Mouse (Mus musculus) forelimb bud, embryonic 11.5 days (tissue): ENCODE data around the gene Anapc7.
"Not testable (repeated sequence)": the region's sequence is repeated elsewhere in the genome, so short reads cannot be mapped to it uniquely, and the experiment has no call there.

ENCODE experiments used
- DNase-seq: peaks from one replicate; pipeline ENCODE4 v3.0.0-alpha.2; 2012; ENCODE audit warnings: low read depth, low spot score

Gene Anapc7

GRCm38 (mm10) chr5:122405537-122405936 lies 16.0 kb upstream of the Anapc7 start:
- no peak for DNase-seq

GRCm38 (mm10) chr5:122409692-122410645 lies 11.5 kb upstream of the Anapc7 start:
- no peak for DNase-seq

- DNase-seq = no peak
Measured at GRCm38 (mm10) chr5:122411892-122412291, 9.6 kb upstream of the Anapc7 start.

DNA sequence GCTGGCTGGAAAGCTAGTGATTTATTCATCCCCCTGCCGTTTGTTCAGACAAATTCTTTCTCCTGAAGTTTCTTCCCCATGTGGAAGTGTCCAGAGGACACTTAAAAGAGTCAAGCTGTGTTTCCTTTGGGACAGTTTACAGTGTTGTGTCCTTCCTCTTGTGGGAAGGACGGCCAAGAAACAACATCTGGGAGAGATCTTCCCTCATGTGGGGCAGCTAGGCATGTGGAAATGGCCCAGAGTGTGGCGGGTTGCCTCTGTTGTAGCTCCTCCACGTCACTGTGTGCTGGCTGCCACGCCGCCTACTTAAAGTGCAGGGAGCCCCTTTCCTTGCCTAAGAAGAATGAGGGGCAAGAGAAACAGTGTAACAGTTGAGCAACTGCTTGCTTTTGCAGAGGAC lies 8.7 kb upstream of the Anapc7 start:
- DNase-seq = no peak

DNA sequence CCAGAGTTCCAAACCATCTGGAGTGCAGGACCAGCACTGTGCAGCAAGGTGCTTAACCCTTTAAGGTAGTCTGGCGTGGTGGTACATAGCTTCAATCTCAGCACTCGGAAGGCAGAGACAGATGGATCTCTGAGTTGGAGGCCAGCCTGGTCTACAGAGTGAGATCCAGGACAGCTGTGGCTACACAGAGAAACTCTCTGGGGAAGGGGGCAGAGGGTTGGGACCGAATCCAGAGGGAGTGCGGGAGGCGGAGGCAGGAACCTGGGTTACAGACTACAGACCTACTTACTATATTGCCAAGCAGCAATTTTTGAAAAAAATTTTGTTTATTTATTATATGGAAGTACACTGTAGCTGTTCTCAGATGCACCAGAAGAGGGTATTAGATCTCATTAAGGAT lies 7.1 kb upstream of the Anapc7 start:
- DNase-seq = no peak

DNA sequence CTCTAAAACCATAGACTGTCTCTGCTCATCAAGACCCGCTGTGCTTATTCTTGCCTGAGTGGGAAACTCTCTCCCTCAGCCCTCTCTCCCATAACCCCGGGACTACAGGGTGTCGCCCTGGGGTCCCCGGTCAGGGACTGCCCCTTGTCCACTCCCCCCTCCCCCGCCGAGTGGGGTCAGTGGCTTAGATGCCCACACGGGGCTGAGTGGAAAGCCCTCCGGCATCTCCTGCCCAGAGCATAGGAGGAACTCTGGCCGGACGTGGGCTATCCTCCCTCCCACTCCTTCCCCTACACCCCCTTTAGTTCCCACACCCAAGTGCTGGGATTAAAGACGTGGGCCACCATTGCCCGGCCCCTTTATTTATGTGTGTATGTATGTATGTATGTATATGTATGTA lies 6.0 kb upstream of the Anapc7 start:
- DNase-seq = no peak

DNA sequence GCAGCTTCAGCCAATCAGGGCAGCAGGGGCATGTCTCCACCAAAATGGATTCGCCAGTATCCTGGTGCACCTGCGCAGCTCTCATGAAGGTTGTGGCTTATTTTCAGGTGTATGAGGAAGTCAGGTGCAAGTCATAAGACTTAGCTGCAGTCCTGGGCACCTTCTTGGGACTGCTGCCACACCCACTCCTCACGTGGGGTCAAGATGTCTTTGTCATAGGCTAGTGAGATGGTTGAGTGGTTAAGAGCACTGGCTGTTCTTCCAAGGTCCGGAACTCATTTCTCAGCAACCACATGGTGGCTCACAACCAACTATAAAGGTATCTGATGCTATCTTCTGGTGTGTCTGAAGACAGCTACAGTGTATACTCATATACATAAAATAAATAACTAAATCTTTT lies 817 bp upstream of the Anapc7 start:
- not testable (repeated sequence) for DNase-seq

DNA sequence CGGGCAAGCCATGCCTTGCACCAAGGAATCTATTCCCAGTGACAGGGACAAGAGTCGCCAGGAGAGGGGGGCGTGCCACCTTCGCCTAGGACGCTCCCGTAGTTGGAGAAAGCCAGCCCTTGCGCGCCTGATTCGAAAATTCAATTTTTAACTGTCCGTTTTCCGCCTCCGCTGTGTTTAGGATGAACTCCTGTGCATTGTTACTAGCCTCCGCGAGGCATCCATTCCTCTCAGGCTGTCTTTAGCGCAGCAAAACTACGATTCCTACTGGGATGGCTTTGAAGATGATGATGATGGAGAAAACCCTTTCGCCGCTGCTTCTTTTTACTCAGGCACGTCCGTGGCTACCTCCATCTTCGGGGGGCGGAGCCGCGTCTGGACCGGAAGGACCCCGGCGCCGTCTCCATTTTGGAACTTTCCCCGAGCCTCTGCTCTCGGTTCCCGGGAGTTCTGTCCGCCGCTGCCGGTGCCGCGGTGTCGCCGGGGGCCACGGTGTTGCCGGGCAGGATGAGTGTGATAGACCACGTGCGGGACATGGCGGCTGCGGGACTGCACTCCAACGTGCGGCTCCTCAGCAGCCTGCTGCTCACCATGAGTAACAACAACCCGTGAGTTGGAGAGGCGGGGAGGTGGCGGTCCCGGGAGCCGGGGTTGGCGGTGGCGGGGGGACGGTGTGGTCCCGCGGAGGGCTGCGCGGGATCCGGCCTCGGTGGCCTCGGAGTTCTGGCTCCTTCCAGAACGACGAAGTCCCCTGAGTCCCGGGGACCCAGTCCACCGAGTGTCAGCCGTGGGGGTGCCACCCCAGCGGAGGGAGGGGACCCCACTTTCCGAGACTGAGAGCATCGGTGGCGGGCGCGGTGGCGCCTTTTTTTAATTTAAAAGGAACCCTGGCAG lies 825 bp downstream of the Anapc7 start:
- DNase-seq = peak; percentile 88

DNA sequence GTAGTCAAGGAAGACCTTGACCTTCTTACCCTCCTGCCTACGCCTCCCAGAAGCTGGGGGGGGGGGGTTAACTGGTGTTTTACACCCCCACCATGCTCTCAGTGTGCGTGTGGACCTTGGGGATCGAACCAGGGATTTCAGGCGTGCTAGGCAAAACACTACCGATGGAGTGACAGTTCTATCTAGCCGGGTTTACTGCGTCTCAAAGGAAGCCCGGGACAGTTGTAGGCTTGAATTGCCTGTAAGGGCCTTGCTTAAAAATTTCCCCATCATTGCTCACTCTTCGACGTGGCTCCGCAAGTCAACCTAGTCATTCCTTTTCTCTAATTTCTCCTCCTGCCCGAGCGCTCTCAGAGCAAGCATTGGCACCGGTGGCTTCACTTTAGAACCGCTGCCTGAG lies 1.6 kb downstream of the Anapc7 start:
- DNase-seq = no peak

- DNase-seq = no peak
Measured at GRCm38 (mm10) chr5:122425550-122425949, 4.1 kb downstream of the Anapc7 start.

- DNase-seq = no peak
Measured at GRCm38 (mm10) chr5:122430036-122430775, 8.7 kb downstream of the Anapc7 start.

- DNase-seq = no peak
Measured at GRCm38 (mm10) chr5:122431221-122431620, 9.7 kb downstream of the Anapc7 start.

DNA sequence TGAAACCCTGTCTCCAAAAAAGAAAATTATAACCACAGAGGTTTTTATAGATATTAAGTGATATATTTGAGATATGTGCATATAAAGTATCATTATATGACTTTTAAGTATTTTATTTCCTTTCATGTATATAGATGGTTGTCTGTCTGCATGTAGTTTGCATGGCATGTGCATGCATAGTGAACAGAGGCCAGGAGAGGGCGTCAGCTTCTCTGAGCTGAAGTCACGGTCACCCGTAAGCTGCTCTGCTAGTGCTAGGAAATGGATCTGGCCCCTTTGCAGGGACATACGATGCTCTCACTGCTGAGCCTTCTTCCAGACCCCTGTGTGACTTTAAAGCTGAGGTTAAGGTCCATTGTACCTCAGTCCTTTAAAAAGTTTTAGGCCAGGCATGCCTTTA lies 13.0 kb downstream of the Anapc7 start:
- DNase-seq = no peak

GRCm38 (mm10) chr5:122439400-122440094 lies 18.1 kb downstream of the Anapc7 start:
- no peak for DNase-seq

- DNase-seq = no peak
Measured at GRCm38 (mm10) chr5:122440095-122440630, 18.7 kb downstream of the Anapc7 start.

- DNase-seq = no peak
Measured at GRCm38 (mm10) chr5:122444492-122444891, 23.0 kb downstream of the Anapc7 start.

GRCm38 (mm10) chr5:122445051-122445610 lies 23.6 kb downstream of the Anapc7 start:
- no peak for DNase-seq

- DNase-seq = no peak
Measured at GRCm38 (mm10) chr5:122447857-122448256, 26.4 kb downstream of the Anapc7 start.

GRCm38 (mm10) chr5:122448869-122449268 lies 27.4 kb downstream of the Anapc7 start:
- DNase-seq = no peak

DNA sequence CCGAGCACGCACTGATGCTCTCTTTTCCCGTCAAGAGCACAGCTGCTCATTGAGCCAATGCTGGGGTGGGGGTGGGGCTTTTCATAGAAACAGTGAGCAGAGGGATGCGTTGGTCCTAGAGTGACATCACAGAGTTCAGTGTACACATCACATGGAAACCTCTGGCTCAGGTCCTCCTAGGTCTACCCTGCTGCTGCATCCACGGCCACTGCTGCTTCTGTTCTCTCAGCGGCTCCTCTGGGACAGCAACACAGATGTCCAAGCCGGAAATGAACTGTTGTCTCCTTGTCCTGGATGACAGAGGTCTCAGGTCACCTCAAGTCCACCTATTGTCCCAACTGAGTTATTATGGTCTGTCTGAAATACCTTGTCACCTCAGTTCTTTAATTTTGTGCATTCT lies 28.5 kb downstream of the Anapc7 start:
- DNase-seq = no peak
